In the genomic region with DNA sequence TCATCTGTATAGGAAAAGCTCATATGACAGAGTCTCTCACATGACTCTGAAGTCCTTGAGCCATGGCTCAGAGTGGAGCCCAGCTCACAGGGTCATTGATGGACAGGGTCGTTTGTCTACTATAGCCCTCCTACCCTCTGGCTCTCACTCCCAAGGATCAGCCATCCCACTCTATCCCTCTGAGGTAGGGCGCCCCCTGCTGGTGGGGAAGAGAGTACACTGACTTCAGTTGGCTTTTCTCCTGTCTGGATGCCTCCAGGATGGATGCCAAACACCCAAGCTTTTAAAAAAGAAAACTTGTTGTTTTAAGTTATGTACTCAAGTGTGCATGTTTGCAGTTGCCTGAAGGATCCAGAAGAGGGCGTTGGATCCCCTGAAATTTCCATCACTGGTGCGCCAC, we compare ENCODE assay signal across 11 mouse cellular contexts.
DNase-seq lines count a peak whose midpoint lies in the region; ATAC-seq and TF ChIP-seq lines count a peak whose summit lies in the region.
"Had no signal": no experiment of that assay in that cellular context is flagged by ENCODE, and none has a peak within 500 bp of the region (broad histone marks: within the 10 kb centered on the region; RNA-seq: fewer than 3 reads in every experiment).

No protein-coding gene starts in this region.

- peak; percentile 72 for TF ChIP-seq CTCF in intestine, postnatal 0 days (IDR thresholded peaks at IDR 0.05; ENCODE audit: low read depth)
- TF ChIP-seq CTCF in embryonic fibroblast, embryonic 13.5 days (IDR thresholded peaks at IDR 0.05; ENCODE audit: borderline replicate concordance, insufficient read depth, low read length): peak; percentile 41; the same call in 1 of the 2 replicates

- no peak for TF ChIP-seq POLR2A in embryonic fibroblast, embryonic 13.5 days (IDR thresholded peaks at IDR 0.05; ENCODE audit: low read depth, low read length)

- no peak overlapping the region for H3K4me3 ChIP-seq in intestine, postnatal 0 days (ENCODE audit: low read depth, low read length)
- H3K4me3 ChIP-seq in intestine, embryonic 16.5 days (ENCODE audit: low read length): no peak overlapping the region
- no peak overlapping the region for H3K4me3 ChIP-seq in embryonic fibroblast, embryonic 13.5 days (ENCODE audit: insufficient read depth, low read length)
- no peak overlapping the region for H3K4me3 ChIP-seq in embryonic facial prominence, embryonic 10.5 days
- H3K4me3 ChIP-seq: heart, embryonic 15.5 days; midbrain, embryonic 10.5 days had no signal

- no peak for ATAC-seq in intestine, postnatal 0 days
- no peak for ATAC-seq in intestine, embryonic 16.5 days

- no peaks in the 10 kb centered on the region for H3K36me3 ChIP-seq in intestine, postnatal 0 days (ENCODE audit: control insufficient read depth, insufficient read depth)
- H3K36me3 ChIP-seq in intestine, embryonic 16.5 days (ENCODE audit: control insufficient read depth, insufficient read depth, low read length): no peaks in the 10 kb centered on the region
- no peaks in the 10 kb centered on the region for H3K36me3 ChIP-seq in embryonic facial prominence, embryonic 10.5 days (replicated peaks)
- H3K36me3 ChIP-seq: heart, embryonic 15.5 days; midbrain, embryonic 10.5 days had no signal

- H3K4me1 ChIP-seq in intestine, postnatal 0 days (replicated peaks; ENCODE audit: control insufficient read depth, insufficient read depth, low read length): no peaks in the 10 kb centered on the region
- no peaks in the 10 kb centered on the region for H3K4me1 ChIP-seq in intestine, embryonic 16.5 days (ENCODE audit: control insufficient read depth, insufficient read depth, low read length)
- H3K4me1 ChIP-seq in embryonic fibroblast, embryonic 13.5 days (ENCODE audit: control insufficient read depth, insufficient read depth, low read length): peaks cover 2% of the 10 kb centered on the region
- peaks cover 18% of the 10 kb centered on the region for H3K4me1 ChIP-seq in embryonic facial prominence, embryonic 10.5 days

- no peak overlapping the region for H3K27ac ChIP-seq in intestine, postnatal 0 days (ENCODE audit: low read depth, low read length)
- H3K27ac ChIP-seq in intestine, embryonic 16.5 days (ENCODE audit: low read length): no peak overlapping the region
- H3K27ac ChIP-seq in embryonic fibroblast, embryonic 13.5 days (ENCODE audit: insufficient read depth, low read length): no peak overlapping the region
- H3K27ac ChIP-seq in embryonic facial prominence, embryonic 10.5 days (replicated peaks): no peak overlapping the region
- H3K27ac ChIP-seq: heart, embryonic 15.5 days; midbrain, embryonic 10.5 days had no signal

- no peak overlapping the region for H3K9ac ChIP-seq in intestine, postnatal 0 days (ENCODE audit: low read depth, low read length)
- H3K9ac ChIP-seq in intestine, embryonic 16.5 days (ENCODE audit: low read depth, low read length): no peak overlapping the region
- H3K9ac ChIP-seq: heart, embryonic 15.5 days had no signal

- H3K9me3 ChIP-seq in intestine, postnatal 0 days (ENCODE audit: control insufficient read depth): no peaks in the 10 kb centered on the region
- H3K9me3 ChIP-seq in intestine, embryonic 16.5 days (ENCODE audit: control insufficient read depth, low read length): no peaks in the 10 kb centered on the region
- no peaks in the 10 kb centered on the region for H3K9me3 ChIP-seq in embryonic facial prominence, embryonic 10.5 days
- H3K9me3 ChIP-seq: heart, embryonic 15.5 days; midbrain, embryonic 10.5 days had no signal

- no peaks in the 10 kb centered on the region for H3K27me3 ChIP-seq in intestine, postnatal 0 days (replicated peaks; ENCODE audit: control insufficient read depth, insufficient read depth, low read length)
- H3K27me3 ChIP-seq in intestine, embryonic 16.5 days (replicated peaks; ENCODE audit: control insufficient read depth, insufficient read depth, low read length): no peaks in the 10 kb centered on the region
- H3K27me3 ChIP-seq in embryonic facial prominence, embryonic 10.5 days (replicated peaks; ENCODE audit: low read depth, poor library complexity, severe bottlenecking): peaks cover 61% of the 10 kb centered on the region
- H3K27me3 ChIP-seq: heart, embryonic 15.5 days had no signal

- peak; percentile 37 for DNase-seq in urinary bladder, postnatal 25 days (ENCODE audit: low spot score)
- DNase-seq in urinary bladder, postnatal 36 days (ENCODE audit: low spot score in 2 of 2): no peak
- DNase-seq in embryonic facial prominence, embryonic 10.5 days (ENCODE audit: low spot score): no peak
- DNase-seq in ovary, postnatal 36 days (ENCODE audit: low spot score): no peak
- DNase-seq in left cerebral cortex, adult 8-10 months (ENCODE audit: low spot score in 2 of 2): no peak
- DNase-seq: right cerebral cortex, postnatal 25 days had no signal

- H3K4me2 ChIP-seq in intestine, postnatal 0 days (replicated peaks; ENCODE audit: low read depth): no peak overlapping the region
- no peak overlapping the region for H3K4me2 ChIP-seq in intestine, embryonic 16.5 days (ENCODE audit: low read depth, low read length)
- H3K4me2 ChIP-seq: heart, embryonic 15.5 days had no signal

- WGBS in intestine, postnatal 0 days: 46% methylated on average over 4 of the region's 4 CpGs
- whole genome bisulfite sequencing in intestine, embryonic 16.5 days: 47% methylated on average over 4 of the region's 4 CpGs
- WGBS in embryonic facial prominence, embryonic 10.5 days: 53% methylated on average over 4 of the region's 4 CpGs
